Mouse (Mus musculus) spleen, adult 2 months (tissue): Measurements from ENCODE around the gene Sspn.

Experiments
- CTCF ChIP-seq: fragments of 200-500 bp; IDR thresholded peaks from 2 replicates; pipeline ENCODE4 v1.5.1; 2011; ENCODE audit warnings: mild to moderate bottlenecking, inconsistent platforms; ENCODE audit not compliant: insufficient read depth, insufficient read length, insufficient replicate concordance; ENCODE audit errors: extremely low read depth
- POLR2A ChIP-seq: fragments of 200-500 bp; IDR thresholded peaks from 2 replicates; pipeline ENCODE4 v1.6.1; 2011; ENCODE audit warnings: low read depth, low read length, inconsistent platforms

DNA sequence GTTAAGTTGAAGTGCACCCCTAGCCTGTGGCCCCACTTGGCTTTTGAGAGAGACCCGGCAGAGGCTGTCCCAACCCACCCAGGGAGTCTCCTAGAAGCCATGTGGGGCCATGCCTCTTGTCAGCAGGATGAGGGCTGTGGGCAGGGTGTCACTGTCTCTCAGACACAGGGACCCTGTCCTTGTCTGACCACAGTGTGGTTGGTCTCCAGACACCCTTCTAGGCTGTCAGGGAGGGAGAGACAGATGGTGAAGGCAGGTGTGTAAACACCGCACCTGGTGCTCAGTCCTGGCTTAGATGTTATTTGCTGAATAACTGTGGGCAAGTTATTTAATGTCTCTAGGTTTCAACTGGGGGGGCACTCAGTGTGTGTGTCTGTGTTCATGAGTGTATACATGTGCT, 4.5 kb downstream of the Sspn start:
- no peak for TF ChIP-seq CTCF
- no peak for TF ChIP-seq POLR2A
